Mouse (Mus musculus) spleen, adult 2 months (tissue): ENCODE measurements around the gene Ston2.

Source experiments
- CTCF ChIP-seq: fragments of 200-500 bp; IDR thresholded peaks from 2 replicates; pipeline ENCODE4 v1.5.1; 2011; ENCODE audit warnings: mild to moderate bottlenecking, inconsistent platforms; ENCODE audit not compliant: insufficient read depth, insufficient read length, insufficient replicate concordance; ENCODE audit errors: extremely low read depth
- POLR2A ChIP-seq: fragments of 200-500 bp; IDR thresholded peaks from 2 replicates; pipeline ENCODE4 v1.6.1; 2011; ENCODE audit warnings: low read depth, low read length, inconsistent platforms

DNA sequence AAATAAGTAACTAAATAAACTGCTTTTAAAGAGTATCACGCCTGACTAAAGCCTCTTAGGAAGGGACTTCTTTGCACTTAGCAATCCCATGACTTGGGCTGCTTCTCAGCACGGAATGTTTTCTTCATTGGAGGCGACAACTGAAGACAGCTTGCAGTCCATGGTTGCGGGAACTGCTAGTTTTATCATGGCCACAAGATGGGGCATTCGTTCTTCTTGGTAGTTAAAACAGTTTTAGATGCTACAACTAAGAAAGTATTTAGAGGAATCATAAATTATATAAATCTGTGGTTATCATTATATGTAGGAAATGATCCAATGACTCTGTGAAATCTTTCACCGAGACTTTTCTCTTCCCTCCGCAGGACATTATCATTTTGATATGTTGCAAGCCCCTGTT lies 147.5 kb downstream of the Ston2 start:
- peak; percentile 26; the same call in 1 of the 2 replicates for TF ChIP-seq CTCF
- no peak for TF ChIP-seq POLR2A
